Mouse (Mus musculus): Measurements from ENCODE around the gene Tbx19. TPM values are rescaled to one million over a fixed set of nuclear protein-coding genes. Genes with fewer than 3 reads are reported as not detected.

The Tbx19 gene
- polyA plus RNA-seq, 1 experiment from 2014 or later, result not detected

GRCm38 (mm10) chr1:165194662-165195013, 34.1 kb upstream of the Tbx19 start:
- ATAC-seq, result no peak; the same call in none of the 2 replicates
- no peak overlapping the region; the same call in 1 of the 2 replicates for H3K27ac ChIP-seq (ENCODE audit: low read depth, low read length)
- 9% methylated on average over 5 of the region's 5 CpGs for WGBS
- no peaks in the 10 kb centered on the region for H3K27me3 ChIP-seq (replicated peaks; ENCODE audit: control insufficient read depth, insufficient read depth, low read length)
- H3K9me3 ChIP-seq (ENCODE audit: control insufficient read depth, low read length), result no peaks in the 10 kb centered on the region
- H3K4me3 ChIP-seq (ENCODE audit: low read length), result peak overlapping the region; percentile 83
- H3K36me3 ChIP-seq (ENCODE audit: control insufficient read depth, insufficient read depth, low read length), result no peaks in the 10 kb centered on the region
- peak overlapping the region; percentile 75 for H3K9ac ChIP-seq (ENCODE audit: low read depth, low read length)
- H3K4me1 ChIP-seq (ENCODE audit: control insufficient read depth, insufficient read depth, low read depth, low read length), result peaks cover 10% of the 10 kb centered on the region; the same call in 1 of the 2 replicates
- H3K4me2 ChIP-seq (ENCODE audit: low read length), result peak overlapping the region; percentile 98

DNA sequence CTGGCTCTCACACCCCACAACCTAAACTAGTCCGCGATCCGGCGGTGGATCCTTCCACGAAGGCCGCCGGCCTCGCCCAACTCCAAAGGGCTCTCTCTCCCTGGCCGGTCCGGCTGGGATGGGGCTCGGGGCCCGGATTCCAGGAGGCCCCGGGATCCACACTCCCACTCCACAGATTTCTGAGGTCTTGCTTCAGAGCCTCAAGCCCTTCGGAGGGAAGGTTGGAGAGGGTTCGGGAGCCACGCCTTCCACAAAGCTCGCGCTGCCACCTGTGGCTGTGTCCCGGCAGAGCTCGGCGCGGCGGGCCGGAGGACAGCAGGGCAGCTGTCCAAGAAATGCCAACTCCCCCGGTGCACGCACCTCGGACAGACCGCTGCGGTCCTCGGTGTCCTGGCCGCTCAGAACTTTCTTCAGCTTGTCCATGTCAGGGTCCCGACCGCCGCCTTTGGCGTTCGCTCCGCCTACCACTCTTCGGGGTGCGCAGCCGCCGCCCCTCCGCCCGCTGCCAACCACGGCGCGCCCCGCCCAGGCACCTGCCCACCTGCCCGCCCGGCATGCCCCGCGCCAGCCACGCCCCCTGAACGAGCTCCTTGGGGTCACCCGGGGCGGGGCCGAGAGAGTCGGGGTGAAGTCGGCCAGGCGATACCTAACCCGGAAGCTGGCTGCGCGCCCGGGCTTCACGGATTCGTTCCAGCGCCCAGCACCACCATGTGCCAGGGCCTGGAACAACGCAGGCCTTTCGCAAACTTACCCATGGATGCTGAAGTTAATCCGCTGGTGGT, 33.5 kb upstream of the Tbx19 start, which contains the start of gene Sft2d2:
Gene Sft2d2, minus strand, starts transcription at position 559 of the 782 bp plus-strand sequence.
- no peaks in the 10 kb centered on the region for H3K27me3 ChIP-seq (replicated peaks; ENCODE audit: control insufficient read depth, insufficient read depth, low read length)
- H3K9ac ChIP-seq (ENCODE audit: low read depth, low read length), result peak within 1 kb of the TSS; percentile 75
- no peaks in the 10 kb centered on the region for H3K36me3 ChIP-seq (ENCODE audit: control insufficient read depth, insufficient read depth, low read length)
- H3K27ac ChIP-seq (ENCODE audit: low read depth, low read length), result peak within 1 kb of the TSS; percentile 72
- H3K4me1 ChIP-seq (ENCODE audit: control insufficient read depth, insufficient read depth, low read depth, low read length), result peaks cover 10% of the 10 kb centered on the region; the same call in 1 of the 2 replicates
- under 1% methylated on average over 69 of the region's 69 CpGs for WGBS
- ATAC-seq, result peak; percentile 93
- no peaks in the 10 kb centered on the region for H3K9me3 ChIP-seq (ENCODE audit: control insufficient read depth, low read length)
- peak within 1 kb of the TSS; percentile 98 for H3K4me2 ChIP-seq (ENCODE audit: low read length)
- peak within 1 kb of the TSS; percentile 83 for H3K4me3 ChIP-seq (ENCODE audit: low read length)

- H3K4me2 ChIP-seq (ENCODE audit: low read length), result peak overlapping the region; percentile 98
- no peaks in the 10 kb centered on the region for H3K27me3 ChIP-seq (replicated peaks; ENCODE audit: control insufficient read depth, insufficient read depth, low read length)
- peak overlapping the region; percentile 75 for H3K9ac ChIP-seq (ENCODE audit: low read depth, low read length)
- peak overlapping the region; percentile 83 for H3K4me3 ChIP-seq (ENCODE audit: low read length)
- H3K27ac ChIP-seq (ENCODE audit: low read depth, low read length), result no peak overlapping the region; the same call in 1 of the 2 replicates
- ATAC-seq, result no peak
- peaks cover 10% of the 10 kb centered on the region; the same call in 1 of the 2 replicates for H3K4me1 ChIP-seq (ENCODE audit: control insufficient read depth, insufficient read depth, low read depth, low read length)
- no peaks in the 10 kb centered on the region for H3K36me3 ChIP-seq (ENCODE audit: control insufficient read depth, insufficient read depth, low read length)
- WGBS, result 20% methylated on average over 7 of the region's 7 CpGs
- H3K9me3 ChIP-seq (ENCODE audit: control insufficient read depth, low read length), result no peaks in the 10 kb centered on the region
These were observed 32.9 kb upstream of the Tbx19 start for GRCm38 (mm10) chr1:165193426-165193825.

DNA sequence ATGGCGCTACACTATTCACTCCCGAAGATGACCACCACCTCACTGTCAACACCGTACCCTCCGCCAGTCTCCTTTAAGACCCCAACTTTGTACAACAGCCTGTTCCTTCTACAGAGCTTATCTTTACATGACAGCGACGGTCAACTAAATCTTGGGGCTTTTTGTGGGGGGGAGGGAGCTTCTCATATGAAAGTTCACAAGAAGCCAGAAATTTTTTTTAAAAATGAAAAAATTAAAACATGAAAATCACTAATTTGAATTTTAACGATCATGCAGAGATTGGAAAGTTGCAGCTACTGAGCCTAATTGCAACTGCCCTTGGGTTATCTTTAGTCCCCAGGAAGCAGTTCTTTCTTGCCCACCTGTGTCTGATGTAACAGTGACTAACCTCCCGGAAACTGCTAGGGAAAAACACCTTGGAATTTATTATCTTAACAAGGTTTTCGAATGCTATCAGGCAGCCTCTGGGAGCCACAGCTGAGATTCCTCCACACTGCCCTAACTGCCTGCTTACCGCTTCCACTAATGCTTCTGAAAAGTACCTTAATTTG, 32.2 kb upstream of the Tbx19 start:
- no peak for ATAC-seq
- H3K9ac ChIP-seq (ENCODE audit: low read depth, low read length), result no peak overlapping the region
- WGBS, result 81% methylated on average over 10 of the region's 10 CpGs
- peaks cover 12% of the 10 kb centered on the region for H3K4me1 ChIP-seq (ENCODE audit: control insufficient read depth, insufficient read depth, low read depth, low read length)
- no peak overlapping the region for H3K4me3 ChIP-seq (ENCODE audit: low read length)
- no peaks in the 10 kb centered on the region for H3K27me3 ChIP-seq (replicated peaks; ENCODE audit: control insufficient read depth, insufficient read depth, low read length)
- H3K9me3 ChIP-seq (ENCODE audit: control insufficient read depth, low read length), result no peaks in the 10 kb centered on the region
- no peaks in the 10 kb centered on the region for H3K36me3 ChIP-seq (ENCODE audit: control insufficient read depth, insufficient read depth, low read length)
- H3K27ac ChIP-seq (ENCODE audit: low read depth, low read length), result no peak overlapping the region
- no peak overlapping the region for H3K4me2 ChIP-seq (ENCODE audit: low read length)

DNA sequence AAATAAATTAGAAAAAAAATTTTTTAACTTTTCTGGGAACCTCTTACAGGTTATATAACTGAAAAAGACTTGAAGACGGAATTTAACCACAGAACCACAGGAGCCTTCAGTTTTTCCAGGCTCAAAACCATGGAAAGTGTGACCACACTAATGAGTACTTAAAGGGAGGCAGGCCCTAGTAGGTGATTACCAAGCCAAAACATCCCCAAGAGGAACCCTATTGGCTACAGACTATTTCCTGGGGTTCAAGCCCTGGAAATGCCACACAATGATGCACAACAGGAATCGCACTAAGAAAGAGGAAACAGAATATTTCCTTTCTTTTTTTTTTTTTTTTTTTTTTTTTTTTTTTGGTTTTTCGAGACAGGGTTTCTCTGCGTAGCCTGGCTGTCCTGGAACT, 31.5 kb upstream of the Tbx19 start:
- H3K9ac ChIP-seq (ENCODE audit: low read depth, low read length), result no peak overlapping the region
- H3K4me2 ChIP-seq (ENCODE audit: low read length), result peak overlapping the region; percentile 6; the same call in 1 of the 2 replicates
- H3K27me3 ChIP-seq (replicated peaks; ENCODE audit: control insufficient read depth, insufficient read depth, low read length), result no peaks in the 10 kb centered on the region
- no peak overlapping the region for H3K27ac ChIP-seq (ENCODE audit: low read depth, low read length)
- WGBS, result 85% methylated on average over 4 of the region's 4 CpGs
- no peaks in the 10 kb centered on the region for H3K36me3 ChIP-seq (ENCODE audit: control insufficient read depth, insufficient read depth, low read length)
- no peaks in the 10 kb centered on the region for H3K9me3 ChIP-seq (ENCODE audit: control insufficient read depth, low read length)
- H3K4me1 ChIP-seq (ENCODE audit: control insufficient read depth, insufficient read depth, low read depth, low read length), result peaks cover 12% of the 10 kb centered on the region
- no peak overlapping the region for H3K4me3 ChIP-seq (ENCODE audit: low read length)
- no peak for ATAC-seq

DNA sequence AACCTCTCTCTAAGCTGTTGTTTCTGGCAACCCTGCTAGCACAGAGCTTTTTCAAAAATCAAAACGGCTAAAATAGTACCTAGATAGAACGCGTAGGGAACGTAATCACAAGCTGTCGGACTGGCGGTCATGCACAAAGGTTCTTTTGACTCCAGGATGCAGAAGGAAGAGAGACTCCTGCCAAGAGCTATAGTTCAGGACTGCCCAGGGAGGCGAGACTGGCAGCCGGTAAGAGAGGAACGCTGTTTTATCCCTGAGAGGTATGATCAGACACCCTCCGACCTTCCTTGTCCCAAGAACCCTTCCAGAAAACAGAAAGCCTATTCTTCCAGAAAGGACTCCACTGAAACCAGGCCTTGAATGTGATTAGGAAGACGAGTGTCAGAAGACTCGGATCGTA, 31.0 kb upstream of the Tbx19 start:
- no peak overlapping the region for H3K9ac ChIP-seq (ENCODE audit: low read depth, low read length)
- no peak for ATAC-seq
- H3K36me3 ChIP-seq (ENCODE audit: control insufficient read depth, insufficient read depth, low read length), result no peaks in the 10 kb centered on the region
- H3K27ac ChIP-seq (ENCODE audit: low read depth, low read length), result peak overlapping the region; percentile 9; the same call in 1 of the 2 replicates
- no peaks in the 10 kb centered on the region for H3K9me3 ChIP-seq (ENCODE audit: control insufficient read depth, low read length)
- no peaks in the 10 kb centered on the region for H3K27me3 ChIP-seq (replicated peaks; ENCODE audit: control insufficient read depth, insufficient read depth, low read length)
- H3K4me1 ChIP-seq (ENCODE audit: control insufficient read depth, insufficient read depth, low read depth, low read length), result peaks cover 12% of the 10 kb centered on the region
- 49% methylated on average over 13 of the region's 13 CpGs for WGBS
- peak overlapping the region; percentile 6; the same call in 1 of the 2 replicates for H3K4me2 ChIP-seq (ENCODE audit: low read length)
- no peak overlapping the region for H3K4me3 ChIP-seq (ENCODE audit: low read length)

GRCm38 (mm10) chr1:165190571-165191273, 30.1 kb upstream of the Tbx19 start:
- 89% methylated on average over 10 of the region's 10 CpGs for WGBS

DNA sequence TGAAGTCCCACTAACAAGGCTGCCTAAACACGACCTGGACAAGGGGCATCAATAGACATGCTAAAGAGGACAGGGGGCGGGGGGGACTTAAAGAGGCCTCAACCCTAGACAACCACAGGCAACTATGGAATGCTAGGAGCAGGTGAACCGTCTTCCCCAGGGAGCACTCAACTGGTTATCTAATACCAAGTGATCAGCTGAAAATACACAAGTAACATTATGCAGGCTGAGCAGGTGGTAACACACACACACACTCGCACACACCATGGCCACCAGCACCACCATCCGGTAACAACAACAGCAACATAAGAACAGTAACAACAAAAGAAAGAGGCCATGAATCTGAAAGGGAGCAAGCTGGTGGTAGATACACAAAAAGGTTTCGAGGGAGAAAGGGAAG, 29.5 kb upstream of the Tbx19 start:
- Histone ChIP-seq H3K9ac (ENCODE audit: low read depth, low read length) (no peak overlapping the region), H3K9me3 (ENCODE audit: control insufficient read depth, low read length) (no peaks in the 10 kb centered on the region), H3K4me2 (ENCODE audit: low read length) (no peak overlapping the region), H3K4me1 (ENCODE audit: control insufficient read depth, insufficient read depth, low read depth, low read length) (peaks cover 12% of the 10 kb centered on the region), H3K36me3 (ENCODE audit: control insufficient read depth, insufficient read depth, low read length) (no peaks in the 10 kb centered on the region), H3K27ac (ENCODE audit: low read depth, low read length) (no peak overlapping the region), H3K4me3 (ENCODE audit: low read length) (no peak overlapping the region), H3K27me3 (replicated peaks; ENCODE audit: control insufficient read depth, insufficient read depth, low read length) (no peaks in the 10 kb centered on the region)
- 76% methylated on average over 6 of the region's 6 CpGs for WGBS
- no peak for ATAC-seq

More at GRCm38 (mm10) chr1:165190571-165191273, 30.1 kb upstream of the Tbx19 start:
- H3K9ac ChIP-seq (ENCODE audit: low read depth, low read length), result no peak overlapping the region
- H3K4me2 ChIP-seq (ENCODE audit: low read length), result no peak overlapping the region
- peaks cover 12% of the 10 kb centered on the region for H3K4me1 ChIP-seq (ENCODE audit: control insufficient read depth, insufficient read depth, low read depth, low read length)
- ATAC-seq, result no peak
- no peaks in the 10 kb centered on the region for H3K36me3 ChIP-seq (ENCODE audit: control insufficient read depth, insufficient read depth, low read length)
- no peaks in the 10 kb centered on the region for H3K27me3 ChIP-seq (replicated peaks; ENCODE audit: control insufficient read depth, insufficient read depth, low read length)
- no peak overlapping the region for H3K27ac ChIP-seq (ENCODE audit: low read depth, low read length)
- H3K9me3 ChIP-seq (ENCODE audit: control insufficient read depth, low read length), result no peaks in the 10 kb centered on the region
- H3K4me3 ChIP-seq (ENCODE audit: low read length), result no peak overlapping the region

Data from hindbrain, embryonic 16.5 days (tissue).